Mouse (Mus musculus) forebrain, postnatal 0 days (tissue): ENCODE results near the gene Gm20820. TPM values are rescaled to one million over a fixed set of nuclear protein-coding genes. Genes with fewer than 3 reads are reported as not detected.
"Not testable (repeated sequence)": the region's sequence is repeated elsewhere in the genome, so short reads cannot be mapped to it uniquely, and the experiment has no call there.

Source experiments
- ATAC-seq: fragments of 200-750 bp; cut with Nextera tagmentation; 2 replicates; pipeline ENCODE4 v1.8.0; 2017; ENCODE audit warnings: mild to moderate bottlenecking, moderate library complexity
- DNase-seq: peaks from one replicate; pipeline ENCODE4 v3.0.0-alpha.2; 2015
- H3K27ac ChIP-seq: fragments of 300-500 bp; sonication (generic); 2 replicates; pipeline ENCODE4 v1.5.1; 2014; ENCODE audit warnings: low read depth, mild to moderate bottlenecking, antibody characterized with exemption, low read length, moderate library complexity, mixed read lengths
- H3K27me3 ChIP-seq: fragments of 300-500 bp; sonication (generic); 2 replicates; pipeline ENCODE4 v1.6.1; 2014; ENCODE audit warnings: mild to moderate bottlenecking, low read length, mixed read lengths; ENCODE audit not compliant: insufficient read depth
- H3K36me3 ChIP-seq: fragments of 300-500 bp; sonication (generic); 2 replicates; pipeline ENCODE4 v1.6.1; 2014; ENCODE audit warnings: mild to moderate bottlenecking, moderate library complexity; ENCODE audit not compliant: insufficient read depth
- H3K4me1 ChIP-seq: fragments of 300-500 bp; sonication (generic); 2 replicates; pipeline ENCODE4 v1.6.1; 2014; ENCODE audit warnings: antibody characterized with exemption; ENCODE audit not compliant: insufficient read depth
- H3K4me2 ChIP-seq: fragments of 300-500 bp; sonication (generic); 2 replicates; pipeline ENCODE4 v1.6.1; 2014; ENCODE audit warnings: low read depth, mild to moderate bottlenecking, moderate library complexity
- H3K4me3 ChIP-seq: fragments of 300-500 bp; sonication (generic); 2 replicates; pipeline ENCODE4 v1.5.1; 2014; ENCODE audit warnings: low read depth, low read length, mixed read lengths
- H3K9ac ChIP-seq: fragments of 300-500 bp; sonication (generic); 2 replicates; pipeline ENCODE4 v1.6.1; 2014; ENCODE audit warnings: mild to moderate bottlenecking
- H3K9me3 ChIP-seq: fragments of 300-500 bp; sonication (generic); 2 replicates; pipeline ENCODE4 v1.6.1; 2016; ENCODE audit warnings: low read length
- WGBS: fragments of 180-500 bp; shearing (Covaris S2); extraction: QIAGEN DNeasy Blood & Tissue Kit; methylation state at CpG from one replicate; pipeline ENCODE4 v1.1.7; 2014; 5-methylcytosine and 5-hydroxymethylcytosine counted together
- polyA plus RNA-seq: library from polyadenylated mRNA; unstranded; fragments of >200 nt; fragmentation: Nextera tagmentation; extraction: Ambion mirVana; gene quantifications from 2 replicates; pipeline ENCODE4 v1.2.1, GENCODE M21; 2015
- total RNA-seq: library from RNA; depleted of rRNA; stranded (reverse); fragments of >200 nt; gene quantifications from 2 replicates; pipeline ENCODE4 v1.2.3, GENCODE M21; 2014; rRNA removed

Gene Gm20820
- total RNA-seq: not detected in 2 replicates
- polyA plus RNA-seq: not detected in 2 replicates

GRCm38 (mm10) chrY:86061472-86061871, at the start of gene Gm20820:
Gene Gm20820, plus strand, starts transcription at chrY:86061772.
- not testable (repeated sequence) for H3K9me3 ChIP-seq, H3K27me3 ChIP-seq, H3K4me2 ChIP-seq, H3K27ac ChIP-seq, ATAC-seq, DNase-seq, H3K36me3 ChIP-seq, H3K4me3 ChIP-seq, H3K9ac ChIP-seq, H3K4me1 ChIP-seq
- WGBS: no CpG with 5 or more reads among the region's 6 CpGs
